Mouse (Mus musculus) limb, embryonic 11.5 days (tissue): ENCODE measurements around the gene Ak2. TPM values are rescaled to one million over a fixed set of nuclear protein-coding genes. Genes with fewer than 3 reads are reported as not detected.
A peak's percentile ranks its signal among the peaks of the same experiment; 100 is the strongest.

ENCODE experiments used
- ATAC-seq: fragments of 200-750 bp; cut with Nextera tagmentation; 2 replicates; pipeline ENCODE4 v1.8.0; 2017; ENCODE audit warnings: low read depth; ENCODE audit not compliant: insufficient number of reproducible peaks, low FRiP score, low TSS enrichment
- DNase-seq: peaks from one replicate; pipeline ENCODE4 v3.0.0-alpha.2; 2015; ENCODE audit warnings: low spot score
- H3K27ac ChIP-seq: fragments of 300-500 bp; sonication (generic); replicated peaks from 2 replicates; pipeline ENCODE4 v1.5.1; 2014; ENCODE audit warnings: low read depth, mild to moderate bottlenecking, low read length
- H3K27me3 ChIP-seq: fragments of 300-500 bp; sonication (generic); 2 replicates; pipeline ENCODE4 v1.6.1; 2014; ENCODE audit warnings: mild to moderate bottlenecking, low read length, mixed read lengths; ENCODE audit not compliant: control insufficient read depth, insufficient read depth
- H3K36me3 ChIP-seq: fragments of 300-500 bp; sonication (generic); 2 replicates; pipeline ENCODE4 v1.6.1; 2014; ENCODE audit warnings: mild to moderate bottlenecking, low read length, moderate library complexity, mixed read lengths; ENCODE audit not compliant: control insufficient read depth, insufficient read depth
- H3K4me1 ChIP-seq: fragments of 300-500 bp; sonication (generic); 2 replicates; pipeline ENCODE4 v1.6.1; 2014; ENCODE audit warnings: low read length, mixed read lengths; ENCODE audit not compliant: control insufficient read depth, insufficient read depth
- H3K4me2 ChIP-seq: fragments of 300-500 bp; sonication (generic); 2 replicates; pipeline ENCODE4 v1.6.1; 2014; ENCODE audit warnings: low read depth, mild to moderate bottlenecking, moderate library complexity; ENCODE audit not compliant: severe bottlenecking
- H3K4me3 ChIP-seq: fragments of 300-500 bp; sonication (generic); 2 replicates; pipeline ENCODE4 v1.5.1; 2014; ENCODE audit warnings: low read depth, low read length
- H3K9ac ChIP-seq: fragments of 300-500 bp; sonication (generic); 2 replicates; pipeline ENCODE4 v1.6.1; 2014; ENCODE audit warnings: mild to moderate bottlenecking, low read length
- H3K9me3 ChIP-seq: fragments of 300-500 bp; sonication (generic); 2 replicates; pipeline ENCODE4 v1.6.1; 2016; ENCODE audit warnings: low read length; ENCODE audit not compliant: control insufficient read depth
- WGBS: fragments of 180-500 bp; shearing (Covaris S2); extraction: QIAGEN DNeasy Blood & Tissue Kit; methylation state at CpG from one replicate; pipeline ENCODE4 v1.1.7; 2014; 5-methylcytosine and 5-hydroxymethylcytosine counted together
- polyA plus RNA-seq: library from polyadenylated mRNA; unstranded; fragments of >200 nt; fragmentation: Nextera tagmentation; extraction: Ambion mirVana; gene quantifications from 2 replicates; pipeline ENCODE4 v1.2.1, GENCODE M21; 2014

Ak2 gene
- 176 and 182 TPM in 2 replicates for polyA plus RNA-seq

DNA sequence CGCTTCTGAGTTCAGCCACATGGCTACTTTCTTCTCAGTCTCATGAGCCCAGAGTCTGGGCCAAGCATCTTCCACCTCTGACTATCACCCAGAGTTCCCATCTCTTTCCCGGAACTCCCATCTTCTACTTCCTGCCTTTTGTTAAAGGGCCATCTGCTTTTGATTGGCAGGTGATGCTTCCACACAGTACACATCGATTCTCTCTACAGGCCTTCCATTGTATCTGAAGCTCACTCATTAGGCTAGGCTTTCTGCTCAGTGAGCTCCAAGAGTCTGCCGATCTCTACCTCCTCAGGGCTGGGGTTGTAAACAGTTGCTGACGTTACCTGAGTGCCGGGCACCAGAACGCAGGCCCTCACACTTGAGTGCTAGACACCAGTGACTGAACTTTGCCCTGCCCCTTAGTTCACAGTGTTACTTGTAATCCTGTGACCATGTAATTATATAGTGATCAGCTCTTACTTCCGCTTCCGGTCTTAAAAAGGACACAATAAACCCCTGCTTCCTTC is at the start of gene Ak2:
Gene Ak2 (plus strand): TSS at position 459 of the 509 bp plus-strand sequence.
- Histone ChIP-seq H3K27me3 (no peaks in the 10 kb centered on the region), H3K9me3 (no peaks in the 10 kb centered on the region), H3K27ac (no peak within 1 kb of the TSS), H3K9ac (no peak within 1 kb of the TSS), H3K4me2 (no peak within 1 kb of the TSS), H3K4me3 (no peak within 1 kb of the TSS), H3K36me3 (no peaks in the 10 kb centered on the region), H3K4me1 (peaks cover 7% of the 10 kb centered on the region; the same call in 1 of the 2 replicates)
- DNase-seq, result no peak
- WGBS, result 90% methylated on average over 9 of the region's 9 CpGs
- ATAC-seq, result no peak

DNA sequence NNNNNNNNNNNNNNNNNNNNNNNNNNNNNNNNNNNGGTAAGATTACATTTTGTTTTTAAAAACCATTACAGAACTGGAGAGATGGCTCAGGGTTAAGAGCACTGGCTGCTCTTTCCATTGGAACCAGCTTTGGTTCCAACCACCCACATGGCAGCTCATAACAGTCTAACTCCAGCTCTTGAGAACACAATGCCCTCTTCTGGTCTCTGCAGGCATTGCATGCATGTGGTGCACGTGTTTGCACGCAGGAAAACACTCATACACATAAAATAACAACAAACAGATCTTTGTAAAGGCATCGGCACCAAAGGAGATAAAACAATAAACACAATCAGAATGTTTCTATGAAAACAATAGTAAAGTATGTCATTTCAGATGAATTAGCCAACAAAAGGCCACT is 49.4 kb upstream of the Ak2 start:
- Histone ChIP-seq H3K27me3 (no peaks in the 10 kb centered on the region), H3K27ac (no peak overlapping the region), H3K9ac (no peak overlapping the region), H3K9me3 (no peaks in the 10 kb centered on the region), H3K36me3 (no peaks in the 10 kb centered on the region), H3K4me2 (no peak overlapping the region), H3K4me1 (no peaks in the 10 kb centered on the region), H3K4me3 (no peak overlapping the region)
- WGBS, result 58% methylated on average over 3 of the region's 3 CpGs
- ATAC-seq, result no peak
- DNase-seq, result no peak

DNA sequence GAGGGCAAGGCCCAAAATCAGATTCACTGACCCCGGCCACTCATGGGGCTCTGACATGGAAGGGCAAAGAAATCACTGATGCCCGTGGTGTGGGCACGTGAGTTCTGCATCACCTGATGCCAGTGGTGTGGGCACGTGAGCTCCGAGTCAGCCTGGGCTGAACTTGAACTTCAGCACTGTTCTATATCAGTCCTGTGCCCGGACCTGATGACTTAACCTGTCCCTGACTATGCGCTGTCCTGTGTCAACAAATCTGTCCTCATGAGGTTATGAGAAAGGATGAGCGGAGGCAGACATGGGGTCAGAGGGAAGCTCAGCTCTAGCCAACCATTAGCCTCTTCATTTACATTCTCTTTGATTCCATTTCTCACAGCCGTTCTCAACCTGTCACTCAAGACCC is 45.0 kb upstream of the Ak2 start:
- 79% methylated on average over 9 of the region's 9 CpGs for WGBS
- H3K4me3 ChIP-seq, result no peak overlapping the region
- no peak for ATAC-seq
- no peaks in the 10 kb centered on the region for H3K27me3 ChIP-seq
- H3K4me1 ChIP-seq, result no peaks in the 10 kb centered on the region
- H3K36me3 ChIP-seq, result no peaks in the 10 kb centered on the region
- H3K9ac ChIP-seq, result no peak overlapping the region
- H3K27ac ChIP-seq, result no peak overlapping the region
- no peaks in the 10 kb centered on the region for H3K9me3 ChIP-seq
- DNase-seq, result no peak
- no peak overlapping the region for H3K4me2 ChIP-seq

DNA sequence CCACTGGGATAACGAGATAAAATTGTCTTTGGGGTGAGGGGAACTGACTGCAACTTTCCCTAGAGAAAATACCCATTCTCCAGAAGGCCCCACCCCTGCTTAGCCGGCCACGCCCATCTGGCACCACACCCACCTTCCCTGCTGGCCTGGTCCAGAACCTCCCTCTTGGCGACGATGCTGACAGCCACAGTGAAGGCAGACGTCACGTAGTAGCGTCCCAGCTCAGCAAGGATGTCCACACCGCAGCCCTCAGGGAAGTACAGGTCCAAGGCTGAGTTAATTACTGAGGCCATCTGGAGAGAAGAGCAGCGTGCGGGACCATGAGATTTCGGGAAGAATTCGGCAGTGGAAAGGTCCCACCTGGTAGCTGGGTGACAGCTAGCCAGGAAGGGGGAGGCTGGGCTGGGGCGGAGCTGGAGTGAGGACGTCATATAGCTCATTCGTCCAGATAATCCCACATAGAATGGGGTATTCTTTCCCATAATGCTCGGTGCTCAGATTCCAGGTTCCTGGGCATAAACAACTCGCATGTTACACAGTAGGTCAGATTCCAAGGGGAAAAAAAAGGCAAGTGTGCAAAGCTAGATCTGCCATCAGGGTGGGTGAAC is 44.3 kb upstream of the Ak2 start:
- H3K4me1 ChIP-seq, result no peaks in the 10 kb centered on the region
- no peak for DNase-seq
- no peaks in the 10 kb centered on the region for H3K27me3 ChIP-seq
- no peak overlapping the region for H3K9ac ChIP-seq
- no peaks in the 10 kb centered on the region for H3K9me3 ChIP-seq
- 15% methylated on average over 18 of the region's 18 CpGs for WGBS
- no peak overlapping the region for H3K27ac ChIP-seq
- H3K4me3 ChIP-seq, result no peak overlapping the region
- no peak overlapping the region for H3K4me2 ChIP-seq
- H3K36me3 ChIP-seq, result no peaks in the 10 kb centered on the region
- no peak for ATAC-seq

DNA sequence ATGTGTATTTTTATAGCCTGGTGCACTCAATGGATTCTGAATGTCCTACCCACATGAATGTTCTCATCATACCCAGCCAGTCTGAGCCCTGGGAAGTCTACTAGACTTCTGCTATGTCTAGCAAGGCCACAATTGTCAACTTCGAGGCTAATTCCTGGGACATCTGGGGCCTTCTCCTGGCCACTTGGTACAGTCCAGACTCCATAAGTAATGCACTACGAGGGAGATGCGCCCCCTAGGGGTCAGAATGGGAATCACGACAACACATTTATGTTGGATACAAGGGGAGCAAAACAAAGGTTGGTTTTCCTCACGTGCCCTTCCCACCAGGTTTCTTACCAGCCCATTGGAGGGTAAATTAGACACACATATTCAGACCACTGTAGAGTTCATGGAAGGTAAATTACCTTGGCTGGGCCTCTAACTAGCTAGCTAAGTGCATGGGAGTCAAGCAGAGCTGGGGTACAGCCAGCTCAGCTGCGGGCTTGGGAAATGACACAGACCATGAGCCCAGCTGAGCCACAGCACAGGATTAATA is 43.6 kb upstream of the Ak2 start:
- no peak overlapping the region for H3K4me3 ChIP-seq
- DNase-seq (peak; percentile 74), ATAC-seq (no peak)
- H3K4me1 ChIP-seq, result no peaks in the 10 kb centered on the region
- H3K9ac ChIP-seq, result no peak overlapping the region
- no peaks in the 10 kb centered on the region for H3K9me3 ChIP-seq
- H3K27me3 ChIP-seq, result no peaks in the 10 kb centered on the region
- 27% methylated on average over 6 of the region's 6 CpGs for WGBS
- no peak overlapping the region for H3K4me2 ChIP-seq
- H3K36me3 ChIP-seq, result no peaks in the 10 kb centered on the region
- no peak overlapping the region for H3K27ac ChIP-seq

DNA sequence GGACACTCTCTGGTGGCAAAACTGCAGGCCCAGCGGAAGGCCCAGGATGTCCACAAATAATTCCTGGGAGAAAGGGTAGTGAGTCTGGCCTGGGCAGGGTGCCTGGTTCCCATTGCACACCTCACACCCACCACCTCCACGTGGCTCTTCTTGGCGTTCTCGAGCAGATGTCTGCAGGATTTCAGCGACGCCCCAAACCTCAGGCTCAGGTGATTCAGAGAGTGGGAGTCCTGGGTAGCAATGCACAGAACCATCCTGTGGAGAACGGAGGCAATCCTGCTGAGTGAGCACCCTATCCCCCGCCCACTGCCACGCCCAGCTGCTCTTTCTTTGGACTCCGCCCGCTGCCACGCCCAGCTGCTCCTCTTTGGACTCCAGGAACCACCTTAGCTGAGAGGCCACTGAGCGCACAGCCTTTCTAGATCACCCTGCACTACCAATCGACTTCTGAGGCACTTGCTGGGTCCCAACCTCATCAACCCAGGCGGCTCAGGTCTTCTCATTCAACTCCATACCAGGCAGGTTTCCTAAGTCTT is 42.2 kb upstream of the Ak2 start:
- no peak overlapping the region for H3K4me2 ChIP-seq
- no peaks in the 10 kb centered on the region for H3K36me3 ChIP-seq
- H3K27ac ChIP-seq, result no peak overlapping the region
- no peaks in the 10 kb centered on the region for H3K9me3 ChIP-seq
- no peaks in the 10 kb centered on the region for H3K4me1 ChIP-seq
- H3K27me3 ChIP-seq, result no peaks in the 10 kb centered on the region
- WGBS, result 32% methylated on average over 15 of the region's 15 CpGs
- H3K9ac ChIP-seq, result no peak overlapping the region
- DNase-seq, result no peak
- no peak overlapping the region for H3K4me3 ChIP-seq
- ATAC-seq, result no peak

DNA sequence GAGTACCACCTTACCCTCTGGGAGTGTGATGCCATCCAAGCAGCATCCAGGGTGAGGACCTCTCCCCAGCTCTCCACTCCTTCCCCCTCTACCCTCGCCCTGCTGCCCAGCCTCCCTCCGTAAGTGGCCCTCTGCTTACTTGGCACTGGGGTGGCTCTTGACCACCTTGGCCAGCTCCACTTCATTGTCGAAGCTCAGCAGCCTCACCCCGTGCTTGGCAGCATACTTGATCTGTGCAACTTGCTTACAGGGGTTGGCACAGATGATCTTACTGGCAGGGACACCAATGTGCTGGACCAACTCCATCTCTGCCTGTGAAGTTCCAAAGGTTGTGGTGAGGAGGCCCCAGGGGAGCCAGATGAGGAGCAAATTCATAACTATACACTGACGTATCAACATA is 41.3 kb upstream of the Ak2 start:
- DNase-seq (no peak), ATAC-seq (no peak)
- no peak overlapping the region for H3K4me2 ChIP-seq
- no peaks in the 10 kb centered on the region for H3K27me3 ChIP-seq
- H3K4me3 ChIP-seq, result no peak overlapping the region
- H3K36me3 ChIP-seq, result no peaks in the 10 kb centered on the region
- no peak overlapping the region for H3K9ac ChIP-seq
- H3K27ac ChIP-seq, result no peak overlapping the region
- no peaks in the 10 kb centered on the region for H3K4me1 ChIP-seq
- 88% methylated on average over 5 of the region's 5 CpGs for WGBS
- H3K9me3 ChIP-seq, result no peaks in the 10 kb centered on the region

DNA sequence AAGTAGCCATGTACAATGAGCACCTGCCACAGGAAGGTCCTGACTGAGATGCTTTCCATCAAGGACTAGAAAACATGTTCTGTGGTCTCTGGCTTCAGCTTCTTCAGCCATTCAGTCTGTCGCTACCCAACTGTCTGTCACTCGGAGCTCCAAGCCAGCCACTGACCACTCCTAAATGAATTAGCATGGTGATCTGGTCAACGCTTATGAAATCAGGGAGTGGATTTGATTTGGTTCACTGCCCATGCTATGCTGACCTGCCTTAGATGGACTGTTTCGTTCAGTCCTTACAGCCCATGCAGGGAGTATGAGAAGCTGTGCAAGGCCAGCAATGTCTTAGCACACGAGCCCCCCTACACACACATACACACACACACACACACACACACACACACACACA is 37.9 kb upstream of the Ak2 start:
- H3K36me3 ChIP-seq, result no peaks in the 10 kb centered on the region
- no peak overlapping the region for H3K4me2 ChIP-seq
- H3K9me3 ChIP-seq, result no peaks in the 10 kb centered on the region
- WGBS, result 86% methylated on average over 5 of the region's 5 CpGs
- no peak overlapping the region for H3K9ac ChIP-seq
- no peak for ATAC-seq
- no peaks in the 10 kb centered on the region for H3K4me1 ChIP-seq
- no peaks in the 10 kb centered on the region for H3K27me3 ChIP-seq
- H3K27ac ChIP-seq, result no peak overlapping the region
- H3K4me3 ChIP-seq, result no peak overlapping the region
- DNase-seq, result no peak
